Mouse (Mus musculus): ENCODE data around the gene 4930512M02Rik. TPM values are rescaled to one million over a fixed set of nuclear protein-coding genes. Genes with fewer than 3 reads are reported as not detected.
A peak's percentile ranks its signal among the peaks of the same experiment; 100 is the strongest.

The 4930512M02Rik gene
- total and polyA plus RNA-seq, 3 experiments = not detected

DNA sequence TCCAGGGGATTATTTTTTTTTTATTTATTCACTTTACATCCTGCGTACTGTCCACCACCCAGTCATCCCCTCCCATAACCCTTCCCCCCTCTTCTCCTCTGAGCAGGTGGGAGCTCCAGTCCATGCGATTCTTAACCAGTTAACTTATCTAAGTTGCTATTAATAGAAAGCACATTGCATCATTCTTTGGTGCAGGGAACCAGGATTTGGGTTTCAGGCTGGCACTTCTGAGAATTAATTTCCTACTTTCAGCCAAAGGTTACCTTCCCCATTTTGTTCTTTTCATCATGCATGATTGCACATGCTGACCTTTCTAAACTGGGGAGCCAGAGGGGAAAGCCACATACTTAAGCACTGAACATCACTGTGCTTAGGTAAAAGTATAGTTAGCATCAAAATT, 40.3 kb downstream of the 4930512M02Rik start:
- Histone ChIP-seq H3K9me3 (replicated peaks; ENCODE audit: low read length) (no peaks in the 10 kb centered on the region), H3K27me3 (replicated peaks) (no peaks in the 10 kb centered on the region), H3K4me3 (replicated peaks in 1 of 3; ENCODE audit: low read depth in 2 of 3, low read length in 2 of 3, poor library complexity in 1 of 3) (no peak overlapping the region), H3K4me1 (ENCODE audit: control insufficient read depth in 1 of 2, insufficient read depth in 2 of 2) (peaks cover 25 to 41% of the 10 kb centered on the region in 2 experiments), H3K36me3 (replicated peaks in 1 of 2; ENCODE audit: control insufficient read depth in 1 of 2, insufficient read depth in 1 of 2, low read length in 1 of 2) (no peaks in the 10 kb centered on the region), H3K79me2 (replicated peaks; ENCODE audit: control insufficient read depth, extremely low read depth, insufficient read depth, poor library complexity, severe bottlenecking) (no peaks in the 10 kb centered on the region), H3K27ac (ENCODE audit: insufficient read depth, low read depth) (peak overlapping the region; percentile 47; the same call in 1 of the 2 replicates), H3K4me2 (ENCODE audit: insufficient read depth, low read depth, poor library complexity, severe bottlenecking) (peak overlapping the region; percentile 40; the same call in 1 of the 2 replicates), H3K9ac (ENCODE audit: insufficient read depth, low read depth) (no peak overlapping the region)
- DNase-seq (ENCODE audit: extremely low read depth) = peak; percentile 70
- dilution Hi-C loops (cut with MboI; ENCODE audit: extremely low pct_ligation_motif_present, extremely low pct_unique_long_range_greater_than_20kb, low sequenced_read_pairs) = no loop called here
- in situ Hi-C loops (cut with MboI; ENCODE audit: low pct_ligation_motif_present, low pct_unique_long_range_greater_than_20kb, low sequenced_read_pairs) = no loop called here
- TF ChIP-seq E2F4 (IDR thresholded peaks at IDR 0.05; ENCODE audit: insufficient replicate concordance, low read depth, low read length) (no peak), MEF2A (IDR thresholded peaks at IDR 0.05; ENCODE audit: borderline replicate concordance, low read depth, low read length) (peak; percentile 98), IRF4 (IDR thresholded peaks at IDR 0.05; ENCODE audit: low read depth, low read length) (peak; percentile 80), BHLHE40 (IDR thresholded peaks at IDR 0.05; ENCODE audit: low read depth, low read length) (peak; percentile 37; the same call in 1 of the 2 replicates), ZNF384 (IDR thresholded peaks at IDR 0.05; ENCODE audit: low read depth, low read length) (0 out of 2 replicates have a peak, but pooled peaks have one; percentile 12), RCOR1 (conservative IDR thresholded peaks at IDR 0.05; ENCODE audit: low read depth, low read length) (0 out of 2 replicates have a peak, but pooled peaks have one; percentile 28), JUN (IDR thresholded peaks at IDR 0.05; ENCODE audit: insufficient read depth, low read depth, low read length) (peak; percentile 64), RAD21 (IDR thresholded peaks at IDR 0.05; ENCODE audit: low read depth, low read length) (no peak; the same call in none of the 2 replicates), EP300 (IDR thresholded peaks at IDR 0.05; ENCODE audit: low read length) (peak; percentile 72), ZC3H11A (IDR thresholded peaks at IDR 0.05; ENCODE audit: low read depth, low read length) (no peak), MAX (IDR thresholded peaks at IDR 0.05; ENCODE audit: low read length) (peak; percentile 32; the same call in 1 of the 2 replicates), CHD2 (IDR thresholded peaks at IDR 0.05; ENCODE audit: low read length) (peak; percentile 74; the same call in 1 of the 2 replicates), MAZ (IDR thresholded peaks at IDR 0.05; ENCODE audit: low read depth, low read length) (0 out of 2 replicates have a peak, but pooled peaks have one; percentile 44), JUND (conservative IDR thresholded peaks at IDR 0.05; ENCODE audit: low read depth, low read length) (peak; percentile 49; the same call in 1 of the 2 replicates), ETS1 (conservative IDR thresholded peaks at IDR 0.05; ENCODE audit: low read depth, low read length) (peak; percentile 82), UBTF (IDR thresholded peaks at IDR 0.05; ENCODE audit: low read depth, low read length) (no peak), TCF12 (IDR thresholded peaks at IDR 0.05; ENCODE audit: low read depth, low read length) (peak; percentile 67), CHD1 (IDR thresholded peaks at IDR 0.05; ENCODE audit: low read depth, low read length) (0 out of 2 replicates have a peak, but pooled peaks have one; percentile 69), MAFK (IDR thresholded peaks at IDR 0.05; ENCODE audit: insufficient replicate concordance, low read length) (peak; percentile 52; the same call in 1 of the 2 replicates)

DNA sequence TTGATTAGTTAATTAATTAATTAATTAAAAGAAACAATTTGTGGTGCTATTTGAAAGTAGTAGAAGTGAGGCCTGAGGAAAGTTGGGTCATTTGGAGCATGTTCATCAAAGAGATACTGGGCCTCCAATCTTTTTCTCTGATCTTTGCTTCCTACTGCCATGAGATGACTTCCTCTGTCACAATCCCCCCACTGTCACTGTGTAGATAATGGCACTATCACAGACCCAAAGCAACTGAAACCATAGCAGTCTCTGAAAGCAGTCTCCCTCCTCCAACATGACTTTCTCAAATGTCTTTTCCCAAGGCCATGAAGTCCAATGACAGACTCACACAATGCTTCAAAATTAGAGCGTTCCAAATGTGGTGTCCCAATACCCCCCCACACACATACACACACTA, 41.2 kb downstream of the 4930512M02Rik start:
- dilution Hi-C loops (cut with MboI; ENCODE audit: extremely low pct_ligation_motif_present, extremely low pct_unique_long_range_greater_than_20kb, low sequenced_read_pairs) (no loop called here), in situ Hi-C loops (cut with MboI; ENCODE audit: low pct_ligation_motif_present, low pct_unique_long_range_greater_than_20kb, low sequenced_read_pairs) (no loop called here)
- Histone ChIP-seq H3K4me2 (ENCODE audit: insufficient read depth, low read depth, poor library complexity, severe bottlenecking) (no peak overlapping the region), H3K4me1 (ENCODE audit: control insufficient read depth in 1 of 2, insufficient read depth in 2 of 2) (peaks cover 25 to 45% of the 10 kb centered on the region in 2 experiments), H3K27me3 (replicated peaks) (no peaks in the 10 kb centered on the region), H3K4me3 (replicated peaks in 1 of 3; ENCODE audit: low read depth in 2 of 3, low read length in 2 of 3, poor library complexity in 1 of 3) (no peak overlapping the region), H3K27ac (ENCODE audit: insufficient read depth, low read depth) (no peak overlapping the region), H3K9ac (ENCODE audit: insufficient read depth, low read depth) (no peak overlapping the region), H3K36me3 (replicated peaks in 1 of 2; ENCODE audit: control insufficient read depth in 1 of 2, insufficient read depth in 1 of 2, low read length in 1 of 2) (no peaks in the 10 kb centered on the region), H3K79me2 (replicated peaks; ENCODE audit: control insufficient read depth, extremely low read depth, insufficient read depth, poor library complexity, severe bottlenecking) (no peaks in the 10 kb centered on the region), H3K9me3 (replicated peaks; ENCODE audit: low read length) (no peaks in the 10 kb centered on the region)
- DNase-seq (ENCODE audit: extremely low read depth) = no peak
- no peak for TF ChIP-seq ZC3H11A (IDR thresholded peaks at IDR 0.05; ENCODE audit: low read depth, low read length)
- TF ChIP-seq JUN (IDR thresholded peaks at IDR 0.05; ENCODE audit: insufficient read depth, low read depth, low read length) = no peak
- no peak for TF ChIP-seq POLR2AphosphoS2 (IDR thresholded peaks at IDR 0.05; ENCODE audit: low read depth, low read length)
- TF ChIP-seq CHD1 (IDR thresholded peaks at IDR 0.05; ENCODE audit: low read depth, low read length) = no peak
- TF ChIP-seq UBTF (IDR thresholded peaks at IDR 0.05; ENCODE audit: low read depth, low read length) = no peak
- TF ChIP-seq EP300 (IDR thresholded peaks at IDR 0.05; ENCODE audit: low read length) = no peak
- no peak for TF ChIP-seq JUND (conservative IDR thresholded peaks at IDR 0.05; ENCODE audit: low read depth, low read length)
- TF ChIP-seq HCFC1 (IDR thresholded peaks at IDR 0.05; ENCODE audit: low read depth, low read length) = no peak
- TF ChIP-seq RAD21 (IDR thresholded peaks at IDR 0.05; ENCODE audit: low read depth, low read length) = no peak
- no peak for TF ChIP-seq TCF12 (IDR thresholded peaks at IDR 0.05; ENCODE audit: low read depth, low read length)
- TF ChIP-seq NELFE (IDR thresholded peaks at IDR 0.05; ENCODE audit: low read depth, low read length) = no peak
- TF ChIP-seq MXI1 (IDR thresholded peaks at IDR 0.05; ENCODE audit: low read depth, low read length) = no peak
- no peak for TF ChIP-seq MAFK (IDR thresholded peaks at IDR 0.05; ENCODE audit: insufficient replicate concordance, low read length)
- TF ChIP-seq IRF4 (IDR thresholded peaks at IDR 0.05; ENCODE audit: low read depth, low read length) = no peak
- no peak for TF ChIP-seq MAX (IDR thresholded peaks at IDR 0.05; ENCODE audit: low read length)
- no peak for TF ChIP-seq PAX5 (IDR thresholded peaks at IDR 0.05; ENCODE audit: low read length)

Measured in CH12.LX (cell line).